Mouse (Mus musculus) embryonic fibroblast, embryonic 13.5 days (primary cell): Measurements from ENCODE around the gene Npnt.

Source experiments
- CTCF ChIP-seq: IDR thresholded peaks from 2 replicates; pipeline ENCODE4 v1.5.1; 2011; ENCODE audit warnings: mild to moderate bottlenecking, control low read depth, low read length, moderate library complexity, borderline replicate concordance; ENCODE audit not compliant: insufficient read depth
- POLR2A ChIP-seq: IDR thresholded peaks from 2 replicates; pipeline ENCODE4 v1.6.1; 2011; ENCODE audit warnings: low read depth, mild to moderate bottlenecking, control low read depth, low read length, moderate library complexity

DNA sequence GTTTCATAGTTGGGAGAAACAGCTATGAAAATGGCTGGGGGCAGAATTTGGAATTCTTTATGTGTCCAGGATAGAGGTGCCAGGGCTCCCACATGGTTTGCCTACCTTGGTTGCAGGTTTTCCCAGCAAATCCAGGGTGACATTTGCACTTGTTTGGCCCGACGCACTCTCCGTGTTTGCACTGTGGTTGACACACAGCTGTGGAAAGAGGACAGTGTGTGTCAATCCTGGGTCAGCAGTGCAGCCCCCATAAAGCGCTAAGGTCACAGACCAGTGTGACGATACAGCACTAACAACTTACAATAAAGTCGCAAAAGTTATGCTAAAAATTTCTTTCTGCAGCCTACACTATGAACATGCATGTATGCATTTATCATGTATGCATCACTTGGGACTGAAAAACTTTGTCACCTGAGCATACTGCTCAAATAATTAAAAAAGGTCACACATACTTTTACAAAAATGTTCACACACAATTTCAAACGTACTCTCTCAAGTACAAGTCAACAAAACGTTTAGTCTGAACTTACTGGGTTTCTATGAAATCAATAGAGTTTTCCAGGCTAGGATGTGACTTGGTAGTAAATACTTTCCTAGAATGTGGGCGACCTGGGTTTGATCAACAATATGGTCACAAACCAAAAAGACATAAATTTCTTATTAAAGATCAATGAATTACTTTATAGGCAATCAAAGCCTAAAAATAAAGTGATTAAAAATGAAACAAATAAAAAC lies 32.6 kb downstream of the Npnt start:
- TF ChIP-seq POLR2A = no peak
- no peak for TF ChIP-seq CTCF
